Mouse (Mus musculus): ENCODE measurements around the gene Rbm4b. TPM values are rescaled to one million over a fixed set of nuclear protein-coding genes. Genes with fewer than 3 reads are reported as not detected.

Rbm4b gene
- 10 to 100 TPM; 18.1 to 22.3 TPM for total RNA-seq (2021)
- long read RNA-seq, experiment 1, full-length matches to known transcripts, result 32 of 35 reads
- long read RNA-seq, experiment 1, partial matches to known transcripts, result 2 of 35 reads
- long read RNA-seq, experiment 1, other reads (novel, unspliced or antisense), result 1 of 35 reads
- long read RNA-seq, experiment 2, full-length matches to known transcripts, result 19 of 23 reads
- long read RNA-seq, experiment 2, partial matches to known transcripts, result 0 of 23 reads
- long read RNA-seq, experiment 2, other reads (novel, unspliced or antisense), result 4 of 23 reads

GRCm38 (mm10) chr19:4756193-4756911, at the start of gene Rbm4b:
Gene Rbm4b (plus strand): TSS chr19:4756497.
- peak; percentile 94 to 97 for DNase-seq (ENCODE audit: low spot score in 2 of 2)

GRCm38 (mm10) chr19:4708765-4709164, 47.5 kb upstream of the Rbm4b start:
- DNase-seq (ENCODE audit: low spot score in 2 of 2), result no peak

- DNase-seq (ENCODE audit: low spot score in 2 of 2), result peak; percentile 81 to 88
Observed at GRCm38 (mm10) chr19:4711098-4711600, 45.1 kb upstream of the Rbm4b start, which contains the start of gene Sptbn2. Gene Sptbn2 (plus strand): TSS chr19:4711167.

- no peak for DNase-seq (ENCODE audit: low spot score in 2 of 2)
Observed at GRCm38 (mm10) chr19:4711601-4712155, 44.6 kb upstream of the Rbm4b start.

- DNase-seq (ENCODE audit: low spot score in 2 of 2), result no peak
Observed at GRCm38 (mm10) chr19:4712156-4712780, 44.0 kb upstream of the Rbm4b start.

GRCm38 (mm10) chr19:4712781-4713526, 43.3 kb upstream of the Rbm4b start:
- DNase-seq (ENCODE audit: low spot score in 2 of 2), result no peak

- DNase-seq (ENCODE audit: low spot score in 2 of 2), result no peak
Observed at GRCm38 (mm10) chr19:4713886-4714285, 42.4 kb upstream of the Rbm4b start.

- no peak for DNase-seq (ENCODE audit: low spot score in 2 of 2)
Observed at GRCm38 (mm10) chr19:4716756-4717155, 39.5 kb upstream of the Rbm4b start.

GRCm38 (mm10) chr19:4717281-4717680, 39.0 kb upstream of the Rbm4b start:
- no peak for DNase-seq (ENCODE audit: low spot score in 2 of 2)

- DNase-seq (ENCODE audit: low spot score in 2 of 2), result no peak
Observed at GRCm38 (mm10) chr19:4718716-4719115, 37.6 kb upstream of the Rbm4b start.

- no peak for DNase-seq (ENCODE audit: low spot score in 2 of 2)
Observed at GRCm38 (mm10) chr19:4719351-4719764, 36.9 kb upstream of the Rbm4b start.

- DNase-seq (ENCODE audit: low spot score in 2 of 2), result no peak
Observed at GRCm38 (mm10) chr19:4720112-4720511, 36.2 kb upstream of the Rbm4b start.

- DNase-seq (ENCODE audit: low spot score in 2 of 2), result no peak
Observed at GRCm38 (mm10) chr19:4720671-4721244, 35.5 kb upstream of the Rbm4b start.

- no peak for DNase-seq (ENCODE audit: low spot score in 2 of 2)
Observed at GRCm38 (mm10) chr19:4729186-4729585, 27.1 kb upstream of the Rbm4b start.

GRCm38 (mm10) chr19:4733052-4733451, 23.2 kb upstream of the Rbm4b start:
- DNase-seq (ENCODE audit: low spot score in 2 of 2), result no peak

- DNase-seq (ENCODE audit: low spot score in 2 of 2), result no peak
Observed at GRCm38 (mm10) chr19:4737866-4738265, 18.4 kb upstream of the Rbm4b start.

- DNase-seq (ENCODE audit: low spot score in 2 of 2), result no peak
Observed at GRCm38 (mm10) chr19:4739053-4739452, 17.2 kb upstream of the Rbm4b start.

GRCm38 (mm10) chr19:4739762-4740161, 16.5 kb upstream of the Rbm4b start:
- no peak for DNase-seq (ENCODE audit: low spot score in 2 of 2)

- DNase-seq (ENCODE audit: low spot score in 2 of 2), result no peak
Observed at GRCm38 (mm10) chr19:4741482-4741881, 14.8 kb upstream of the Rbm4b start.

- DNase-seq (ENCODE audit: low spot score in 2 of 2), result no peak
Observed at GRCm38 (mm10) chr19:4742229-4742628, 14.1 kb upstream of the Rbm4b start.

All from left cerebral cortex, adult 18-20 months (tissue).